Mouse (Mus musculus) right cerebral cortex, postnatal 14 days (tissue): ENCODE measurements around the gene Fgfr2.

Experiments
- DNase-seq: peaks from one replicate; pipeline ENCODE4 v3.0.0; 2022

Fgfr2 gene

DNA sequence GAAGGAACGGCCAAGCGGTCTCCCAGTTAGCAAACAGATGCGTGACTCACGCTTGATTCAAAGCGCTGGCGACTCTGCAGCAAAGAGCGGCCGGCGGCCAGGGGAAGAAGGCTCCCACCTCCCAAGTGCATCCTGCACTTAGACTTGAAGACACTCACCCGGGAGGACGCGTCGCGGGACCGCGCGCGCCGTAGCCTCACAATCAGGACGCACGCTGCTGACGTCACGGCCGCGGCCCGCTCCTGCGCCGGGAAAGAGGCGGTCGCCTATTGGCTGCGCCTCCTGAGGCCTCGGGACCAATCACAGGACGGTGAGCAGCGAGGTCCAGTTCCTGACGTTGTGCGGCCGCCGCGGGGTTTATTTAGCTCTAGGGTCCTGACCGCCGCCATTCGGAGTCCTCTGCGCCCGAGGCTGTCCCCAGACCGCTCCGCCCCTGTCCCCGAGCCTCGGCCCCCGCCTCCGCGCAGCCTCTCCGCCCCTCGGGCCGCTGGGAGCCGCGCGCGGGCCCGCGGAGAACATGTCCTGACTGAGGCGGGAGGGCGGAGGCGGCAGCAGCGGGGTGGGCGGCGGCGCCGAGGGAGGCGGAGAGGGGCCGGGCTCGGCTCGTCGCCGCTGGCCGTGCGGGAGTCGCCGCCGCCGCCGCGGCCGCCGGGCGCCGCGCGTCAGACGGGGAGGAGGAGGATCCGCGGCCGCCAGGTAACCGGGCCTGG lies 192.1 kb downstream of the Fgfr2 start, which contains the start of gene Zranb1:
Gene Zranb1, plus strand, starts transcription at position 293 of the 710 bp plus-strand sequence.
- DNase-seq = peak; percentile 99

DNA sequence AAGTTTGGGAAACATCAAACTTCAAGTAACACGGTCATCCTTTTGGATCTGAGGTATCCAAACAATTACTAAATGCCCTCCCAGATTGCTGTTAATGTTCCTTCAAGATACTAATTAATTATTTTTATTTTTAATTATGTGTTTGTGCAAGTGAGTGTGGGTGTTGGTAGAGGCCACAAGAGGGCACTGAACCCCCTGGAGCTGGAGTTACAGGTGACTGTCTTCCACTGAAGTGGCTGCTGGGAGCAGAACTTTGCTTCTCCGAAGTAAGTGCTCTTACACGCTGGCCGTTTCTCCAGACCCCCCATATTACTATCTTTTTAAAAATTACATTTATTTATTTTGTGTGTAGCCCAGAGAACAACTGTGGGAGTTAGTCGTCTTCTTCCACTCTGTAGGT lies 193.1 kb downstream of the Fgfr2 start:
- no peak for DNase-seq

DNA sequence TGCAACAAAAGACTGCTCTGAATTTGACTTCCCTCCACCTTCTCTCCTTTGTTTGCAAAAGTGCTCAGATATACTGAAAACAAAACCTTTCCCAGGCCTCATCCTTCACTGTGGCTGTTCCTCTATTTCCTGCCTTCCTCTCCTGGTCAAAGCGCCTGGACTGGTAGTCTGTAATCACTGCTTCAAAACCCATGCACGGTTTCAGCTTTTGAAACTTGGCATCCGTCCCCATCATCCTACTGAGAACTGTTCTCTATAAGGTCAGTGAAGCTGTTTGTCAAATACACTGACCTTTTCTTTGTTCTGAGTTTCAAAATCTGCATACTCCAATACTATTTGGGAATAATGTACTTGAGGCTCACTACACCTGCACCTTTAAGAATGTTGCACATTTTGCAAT lies 195.9 kb downstream of the Fgfr2 start:
- no peak for DNase-seq

DNA sequence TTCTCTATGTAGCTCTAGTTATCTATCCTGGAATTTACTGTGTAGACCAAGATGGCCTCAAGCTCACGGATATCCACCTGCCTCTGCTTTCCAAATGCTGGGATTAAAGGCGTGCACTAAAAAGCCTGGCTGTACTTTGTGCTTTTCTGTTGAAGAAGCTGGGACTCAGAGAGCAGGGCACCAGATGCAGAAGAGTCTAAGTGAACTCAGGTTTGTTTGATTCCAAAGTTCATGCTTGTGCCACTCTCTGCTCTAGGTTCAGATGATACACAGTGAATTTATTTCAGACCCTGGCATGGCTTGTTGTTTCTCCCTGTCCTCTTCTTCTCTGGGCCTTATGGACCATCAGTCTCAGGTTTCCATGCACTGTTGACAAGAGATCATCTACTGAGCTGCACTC lies 197.9 kb downstream of the Fgfr2 start:
- no peak for DNase-seq

DNA sequence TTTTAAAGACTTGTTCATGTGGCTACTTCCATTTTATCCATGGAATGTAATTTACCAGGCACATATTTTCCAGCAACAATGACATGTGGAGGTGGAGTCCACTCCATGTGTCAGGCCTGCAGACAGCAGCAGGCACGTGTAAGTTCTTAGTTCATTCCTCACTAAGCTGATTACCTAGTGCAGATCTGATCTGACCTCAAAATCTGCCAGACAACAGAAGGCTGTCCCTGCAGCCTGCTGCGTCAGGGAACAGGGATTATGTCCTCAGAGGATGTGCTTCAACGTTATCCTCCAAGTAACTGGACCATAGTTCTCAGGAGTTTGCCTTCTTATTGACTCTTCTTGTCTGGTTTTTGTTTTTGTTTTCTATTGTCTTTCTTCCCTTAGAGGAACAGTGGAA lies 201.2 kb downstream of the Fgfr2 start:
- no peak for DNase-seq

DNA sequence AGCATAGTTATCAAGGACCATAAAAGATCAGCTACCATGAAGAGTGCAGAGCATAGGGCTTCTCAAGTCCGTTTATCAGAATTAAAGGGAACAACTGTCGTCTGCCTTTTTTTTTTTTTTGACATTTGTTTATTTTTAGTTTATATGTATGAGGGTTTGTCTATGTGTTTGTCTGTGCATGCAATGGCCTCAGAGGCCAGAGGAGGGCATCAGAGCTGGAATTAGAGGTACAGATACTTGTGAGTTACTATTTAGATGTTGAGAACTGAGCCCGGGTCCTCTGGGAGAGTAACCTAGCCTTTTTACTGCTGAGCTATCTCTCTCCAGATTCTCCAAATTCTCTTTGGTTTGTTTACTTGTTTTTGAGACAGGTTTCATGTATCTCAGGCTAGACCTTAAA lies 219.4 kb downstream of the Fgfr2 start:
- DNase-seq = no peak

DNA sequence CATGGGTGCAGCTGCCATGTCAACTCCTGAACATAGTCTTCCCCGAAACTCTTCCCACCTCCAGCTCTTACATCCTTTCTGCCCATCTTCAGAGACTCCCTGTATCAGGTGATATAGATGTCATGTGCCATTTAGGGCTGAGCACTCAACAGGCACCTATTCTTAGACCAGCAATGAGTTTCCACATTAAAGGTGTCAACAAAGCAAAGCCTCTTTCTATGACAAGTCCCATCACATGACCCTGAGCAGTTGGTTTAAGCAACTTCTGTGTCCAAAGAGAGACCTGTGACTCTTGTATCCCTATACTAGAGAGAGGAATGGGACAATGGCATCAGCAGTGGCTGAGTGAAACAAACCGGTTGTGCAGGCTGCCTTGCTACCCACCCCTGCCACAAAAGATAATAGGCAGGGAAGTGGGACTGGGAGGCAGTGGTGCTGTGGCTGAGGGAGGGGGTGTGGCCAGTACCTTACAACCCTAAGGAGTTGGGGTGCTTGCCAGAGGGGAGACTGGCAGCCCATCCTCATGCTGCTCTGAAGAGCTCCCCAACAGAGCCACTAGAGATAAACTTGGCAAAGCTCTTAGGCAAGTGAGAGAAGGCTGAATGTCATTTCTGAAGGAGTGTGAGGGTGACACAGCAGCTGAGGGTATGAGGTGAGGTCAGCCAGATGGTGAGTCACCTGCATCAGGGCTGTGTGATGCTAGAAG lies 222.2 kb downstream of the Fgfr2 start:
- DNase-seq = no peak

DNA sequence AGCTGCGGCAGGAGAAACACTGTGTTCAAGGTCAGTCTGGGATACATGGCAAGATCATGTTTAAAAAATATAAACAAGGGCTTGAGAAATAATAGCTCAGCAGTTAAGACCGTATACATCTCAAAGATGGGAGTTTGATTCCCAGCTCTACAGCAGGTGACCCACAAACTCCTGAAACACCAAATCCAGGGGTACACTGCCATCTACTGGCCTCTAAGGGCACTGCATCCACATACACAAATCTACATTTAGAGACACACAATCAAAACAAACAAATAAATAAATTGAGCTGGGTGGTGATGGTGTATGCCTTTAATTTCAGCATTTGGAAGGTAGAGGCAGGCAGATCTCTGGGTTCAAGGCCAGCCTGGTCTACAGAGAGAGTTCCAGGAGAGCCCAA lies 224.9 kb downstream of the Fgfr2 start:
- no peak for DNase-seq

DNA sequence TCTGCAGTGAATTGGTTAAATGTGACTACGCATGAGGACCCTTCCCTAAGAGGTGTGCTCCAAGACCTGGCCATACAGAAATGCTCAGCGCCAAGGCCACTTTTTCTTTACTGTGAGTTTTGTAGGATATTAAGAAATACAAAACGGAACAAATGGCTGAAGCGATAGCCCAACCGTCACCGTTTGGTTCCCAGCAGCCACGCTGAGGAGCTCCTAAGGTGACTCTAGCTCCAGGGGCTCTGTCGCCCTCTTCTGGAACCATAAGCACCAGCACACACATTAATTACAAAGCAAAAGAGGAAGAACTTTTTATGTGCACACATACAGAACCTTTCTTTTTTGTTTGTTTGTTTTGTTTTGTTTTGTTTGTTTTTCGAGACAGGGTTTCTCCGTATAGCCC lies 225.9 kb downstream of the Fgfr2 start:
- no peak for DNase-seq

DNA sequence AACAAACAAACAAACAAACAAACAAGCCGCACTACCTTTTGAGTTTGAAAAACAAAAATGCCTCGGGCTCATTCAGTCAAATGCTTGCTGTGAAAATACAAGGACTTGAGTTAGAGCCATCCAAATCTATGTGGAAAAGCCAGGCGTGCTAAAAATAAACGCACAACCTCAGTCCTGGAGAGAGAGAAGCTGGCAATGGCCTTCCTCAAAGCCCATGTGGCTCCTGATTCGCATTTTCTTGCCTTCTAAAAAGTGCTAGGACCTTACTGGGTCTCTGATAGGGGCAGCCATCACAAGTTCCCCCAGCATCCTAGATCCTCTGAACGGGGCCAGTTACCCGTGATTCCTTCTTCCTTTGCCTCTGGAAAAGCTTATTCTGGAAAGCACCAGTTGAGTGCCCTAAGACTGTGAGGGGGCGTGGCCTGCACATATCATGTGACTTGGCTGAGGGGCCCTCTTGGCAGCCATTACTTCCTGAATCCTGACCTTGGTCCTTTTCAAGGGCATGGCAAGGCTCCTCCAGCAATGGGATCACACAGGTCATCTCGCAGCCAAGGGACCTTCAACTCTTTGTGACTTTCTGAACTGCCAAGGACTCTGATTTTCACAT lies 226.8 kb downstream of the Fgfr2 start:
- no peak for DNase-seq

DNA sequence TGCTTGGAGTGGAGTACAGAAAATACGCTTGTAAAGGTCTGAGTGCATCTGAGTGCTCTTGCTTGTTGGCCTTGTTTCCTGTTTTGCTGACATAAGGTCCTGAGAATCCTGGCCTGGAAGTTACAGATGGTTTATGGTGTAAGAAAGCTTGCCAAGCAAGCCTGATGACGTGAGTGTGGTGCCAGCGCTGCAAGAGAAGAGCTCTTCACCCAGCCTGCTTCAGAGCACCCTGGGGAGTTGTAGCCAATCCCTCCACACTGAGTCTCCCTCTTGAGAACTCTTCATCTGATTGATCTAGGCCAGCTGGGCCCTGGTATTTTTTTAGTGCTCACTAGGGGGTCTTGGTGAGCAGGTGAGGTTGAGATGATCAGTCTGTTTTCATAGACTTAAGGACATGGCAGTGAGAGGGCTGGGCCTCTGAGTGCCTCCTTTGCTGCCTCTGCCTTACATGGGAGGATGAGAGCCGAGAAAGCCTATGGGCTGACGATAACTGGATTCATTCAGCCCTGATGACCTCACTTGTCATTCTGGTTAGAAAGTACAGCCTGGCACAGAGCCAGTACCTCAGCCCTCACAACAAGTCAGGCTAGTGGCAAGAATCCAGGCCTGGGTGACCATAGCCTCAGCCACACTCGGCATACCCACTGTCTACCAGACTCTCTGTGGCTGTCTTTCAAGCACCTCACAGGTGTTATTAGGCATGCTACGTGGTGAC lies 228.2 kb downstream of the Fgfr2 start:
- no peak for DNase-seq

DNA sequence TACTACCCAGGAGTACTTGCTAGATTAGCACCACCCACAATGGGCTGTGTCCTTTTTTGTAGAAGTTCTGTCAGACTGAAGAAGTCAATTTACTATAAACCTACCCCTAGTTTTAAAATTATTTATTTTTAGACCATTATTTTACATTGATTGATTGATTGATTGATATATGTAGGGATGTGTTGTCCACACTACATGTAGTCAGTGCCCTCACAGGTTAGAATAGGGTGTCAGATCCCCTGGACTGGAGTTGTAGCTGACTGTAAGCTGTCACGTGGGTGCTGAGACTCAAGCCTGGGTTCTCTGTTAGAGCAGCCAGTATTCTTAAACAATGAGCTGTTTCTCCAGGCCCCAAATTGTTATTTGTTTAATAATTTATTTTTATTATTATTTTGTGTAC lies 229.8 kb downstream of the Fgfr2 start:
- no peak for DNase-seq

DNA sequence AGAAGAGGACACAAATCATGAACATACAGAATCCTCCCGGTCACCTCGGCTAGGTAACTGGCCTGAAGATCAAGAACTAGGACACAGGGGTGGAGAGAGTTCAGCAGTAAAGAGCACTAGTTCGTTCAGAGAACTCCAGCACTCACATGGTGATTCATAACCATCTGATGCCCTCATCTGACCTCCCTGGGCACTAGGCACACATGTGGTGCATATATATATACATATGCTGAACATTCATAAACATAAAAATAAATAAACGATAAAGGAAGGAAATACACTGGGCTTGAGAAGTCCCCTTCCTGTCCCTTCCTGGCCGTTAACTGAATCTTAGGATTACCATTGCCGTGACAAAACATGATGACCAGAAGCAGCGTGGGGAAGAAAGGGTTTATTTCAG lies 230.3 kb downstream of the Fgfr2 start:
- DNase-seq = no peak

DNA sequence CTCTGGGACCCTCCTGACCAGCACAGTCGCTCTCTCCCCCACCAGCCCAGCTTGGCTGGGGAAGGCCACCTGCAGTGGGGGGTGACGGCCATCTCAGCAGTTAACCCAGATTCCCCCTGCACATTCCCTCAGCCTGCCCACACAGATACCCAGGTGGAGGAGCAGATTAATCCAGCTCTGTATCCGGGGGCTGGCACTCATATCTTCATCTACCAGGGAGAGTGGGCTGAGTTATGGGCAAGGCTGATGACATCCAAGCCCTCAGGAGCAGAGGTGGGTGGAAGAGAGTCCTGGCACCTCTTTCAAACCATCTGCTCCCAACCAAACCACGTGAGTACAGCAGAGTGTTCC lies 230.9 kb downstream of the Fgfr2 start:
- DNase-seq = no peak

DNA sequence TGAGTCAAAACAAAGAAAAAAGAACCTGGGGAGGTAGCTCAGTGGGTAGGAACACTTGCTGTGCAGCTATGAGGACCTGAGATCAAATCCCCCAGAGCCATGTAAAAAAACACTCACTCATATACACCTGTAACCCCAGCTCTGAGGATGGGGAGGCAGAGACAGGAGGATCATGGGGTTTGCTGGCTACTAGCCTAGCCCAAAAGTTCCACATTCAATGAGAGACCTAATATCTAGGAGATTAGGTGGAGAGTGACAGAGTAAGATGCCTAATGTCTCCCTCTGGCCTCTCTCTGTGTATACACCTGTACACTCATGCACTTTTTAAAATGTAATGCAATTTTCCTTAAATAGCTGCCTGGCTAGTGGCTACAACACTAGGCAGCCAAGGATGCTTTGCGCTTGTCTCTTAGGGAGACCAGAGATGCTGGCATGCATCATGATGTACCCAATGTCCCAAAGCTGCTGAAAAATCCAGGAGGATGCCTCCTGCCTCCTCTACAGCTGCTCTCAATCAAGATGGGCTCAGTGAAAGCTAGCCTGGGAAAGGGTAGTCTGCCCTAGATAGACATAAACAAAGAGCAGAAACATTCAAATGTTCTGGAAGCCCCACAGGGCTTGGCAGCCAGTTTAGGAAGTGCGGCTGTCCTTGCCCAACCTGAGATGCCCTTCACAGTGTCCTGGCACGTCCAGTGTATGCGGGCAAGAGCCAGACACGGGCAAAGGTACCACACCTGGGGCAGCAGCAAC lies 231.4 kb downstream of the Fgfr2 start:
- DNase-seq = no peak

DNA sequence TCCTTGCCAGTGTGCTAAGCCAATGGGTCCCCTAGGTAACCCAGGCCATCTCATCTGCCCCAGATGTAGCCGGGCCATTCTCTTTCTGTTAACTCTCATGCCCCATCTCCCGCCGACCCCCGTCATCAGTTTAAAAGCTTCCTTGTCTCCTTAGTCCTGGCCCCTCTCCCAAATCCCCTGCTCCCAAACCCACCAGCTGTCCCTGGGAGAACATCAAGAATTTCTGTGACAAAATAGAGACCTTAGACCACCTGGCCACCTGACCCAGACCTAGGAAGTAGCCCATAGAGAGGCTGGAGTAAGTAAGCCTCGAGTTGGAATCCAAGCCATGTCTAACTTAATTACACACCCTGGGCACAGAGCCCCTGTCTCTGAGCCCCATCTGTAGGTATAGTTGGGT lies 232.9 kb downstream of the Fgfr2 start:
- no peak for DNase-seq

DNA sequence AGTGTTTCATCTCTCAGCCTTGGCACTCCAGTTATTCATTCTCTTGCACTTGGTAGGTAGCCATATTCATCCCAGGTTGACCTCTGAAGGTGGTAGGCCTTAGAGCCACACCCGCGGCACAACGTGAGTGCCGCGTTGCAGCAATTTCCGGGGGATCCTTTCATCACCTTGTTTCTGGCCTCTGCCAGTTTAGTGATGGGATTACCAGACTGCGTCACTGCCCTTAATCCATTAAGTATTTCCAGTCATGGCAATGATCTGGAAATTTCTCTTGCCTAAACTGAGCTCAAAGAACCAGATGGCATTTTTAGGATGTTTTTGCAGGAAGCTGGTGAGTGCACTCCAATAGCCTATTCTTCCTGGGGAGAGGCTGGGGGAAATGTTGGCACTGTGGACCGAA lies 233.5 kb downstream of the Fgfr2 start:
- DNase-seq = no peak

DNA sequence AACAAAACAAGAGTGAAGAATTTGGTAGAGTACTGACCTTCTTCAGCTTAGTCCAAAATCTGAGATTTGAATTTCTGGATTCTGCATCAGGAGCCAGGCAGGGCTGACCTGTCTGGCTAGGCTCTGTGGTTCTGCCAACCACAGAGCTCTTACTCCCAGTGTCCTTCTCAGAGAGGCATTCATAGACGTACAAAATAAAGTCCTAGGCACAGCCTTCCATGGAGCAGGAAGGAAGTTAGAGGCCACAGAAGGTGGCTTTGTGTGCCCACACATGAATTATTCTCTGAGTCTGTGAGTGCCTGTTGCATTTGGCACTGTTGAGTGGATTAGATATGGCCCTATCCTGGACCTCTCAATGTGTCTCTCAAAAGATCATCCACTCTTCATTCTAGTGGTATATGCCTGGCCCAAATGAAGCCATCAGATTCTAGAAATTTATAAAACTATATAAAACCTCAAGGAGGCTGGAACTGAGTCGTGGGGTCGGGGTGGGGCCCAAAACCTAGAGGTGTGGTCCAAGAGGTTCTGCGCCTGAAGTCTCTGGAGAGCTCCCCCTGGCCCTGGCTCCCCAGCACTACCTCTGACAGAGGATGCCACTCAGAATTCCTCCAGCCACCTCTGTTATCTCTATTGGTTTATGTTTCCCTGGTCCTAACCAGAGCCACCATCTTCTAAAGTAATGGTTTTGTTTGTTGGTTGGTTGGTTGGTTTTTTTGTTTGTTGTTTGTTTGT lies 234.5 kb downstream of the Fgfr2 start:
- no peak for DNase-seq

DNA sequence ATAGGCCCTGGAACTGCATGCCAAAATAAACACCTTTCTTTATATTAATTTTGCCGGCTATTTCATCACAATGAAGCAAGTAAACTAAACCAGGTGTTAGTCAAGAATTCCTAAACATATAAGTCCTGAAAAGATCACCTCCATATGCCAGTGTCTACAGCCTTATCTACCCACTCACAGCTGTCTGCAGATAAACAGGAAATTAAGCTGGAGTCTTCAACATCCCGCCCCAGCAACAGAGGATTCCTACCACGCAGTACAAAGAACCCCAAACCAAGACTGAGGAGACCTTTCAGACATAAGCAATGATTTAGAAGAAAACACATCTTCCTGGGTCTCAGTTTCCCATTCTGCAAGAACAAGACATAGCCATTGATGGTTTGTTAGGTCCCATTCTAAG lies 235.1 kb downstream of the Fgfr2 start:
- DNase-seq = no peak

DNA sequence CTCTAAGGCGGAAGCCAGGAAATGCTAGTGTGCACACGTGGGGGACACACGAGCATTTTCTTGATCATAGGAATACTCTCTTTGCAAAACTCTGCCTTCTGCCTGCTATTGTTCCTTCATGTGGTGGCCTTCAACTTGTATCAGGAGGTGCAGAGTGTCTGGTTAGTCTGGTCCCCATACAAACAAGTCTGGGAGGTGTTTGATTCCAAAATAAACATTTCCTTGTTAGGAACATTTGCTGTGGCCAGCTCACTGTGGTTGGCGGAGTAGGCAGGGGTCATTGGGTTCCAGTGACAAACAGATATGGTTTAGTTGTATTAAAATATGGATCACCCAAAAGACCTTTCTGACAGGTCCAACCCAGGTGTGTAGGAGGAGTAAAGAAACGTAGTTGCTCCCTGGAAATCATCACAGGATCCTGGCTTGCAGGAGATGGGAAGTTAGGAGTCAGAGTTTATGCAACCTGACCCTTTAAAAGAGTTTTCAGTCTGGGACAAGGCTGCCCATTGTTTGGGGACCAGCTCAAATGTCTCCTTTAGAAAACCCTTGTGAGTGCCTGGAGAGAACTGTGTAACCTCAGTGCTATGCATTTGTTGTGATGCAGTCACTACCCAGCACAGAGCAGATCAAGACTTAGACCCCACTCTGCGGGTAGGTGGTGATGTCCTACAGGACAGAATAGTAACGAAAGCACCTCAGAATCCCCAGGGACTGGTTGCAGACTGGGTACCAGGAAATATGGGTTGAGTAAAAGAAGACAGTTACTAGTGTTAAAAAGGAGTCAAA lies 235.9 kb downstream of the Fgfr2 start:
- no peak for DNase-seq

DNA sequence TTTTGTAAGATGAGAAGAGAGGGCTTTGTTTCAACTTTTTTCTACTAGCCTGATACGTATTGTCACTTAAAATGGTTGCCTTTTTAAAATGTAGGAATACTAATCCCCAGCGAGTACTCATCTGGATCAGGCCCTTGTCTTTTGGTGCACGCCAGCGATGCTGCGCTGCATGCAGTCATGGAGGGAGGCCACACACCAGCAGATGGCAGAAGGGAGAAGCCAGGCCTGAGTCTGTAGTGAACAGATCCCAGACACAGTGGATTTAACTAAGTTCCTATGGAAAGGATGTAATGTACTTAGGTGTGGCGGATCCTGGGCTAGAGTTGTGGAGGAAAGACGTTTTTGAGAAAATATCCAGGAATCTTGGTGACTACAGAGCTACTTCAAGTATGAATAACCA lies 239.1 kb downstream of the Fgfr2 start:
- peak; percentile 17 for DNase-seq

DNA sequence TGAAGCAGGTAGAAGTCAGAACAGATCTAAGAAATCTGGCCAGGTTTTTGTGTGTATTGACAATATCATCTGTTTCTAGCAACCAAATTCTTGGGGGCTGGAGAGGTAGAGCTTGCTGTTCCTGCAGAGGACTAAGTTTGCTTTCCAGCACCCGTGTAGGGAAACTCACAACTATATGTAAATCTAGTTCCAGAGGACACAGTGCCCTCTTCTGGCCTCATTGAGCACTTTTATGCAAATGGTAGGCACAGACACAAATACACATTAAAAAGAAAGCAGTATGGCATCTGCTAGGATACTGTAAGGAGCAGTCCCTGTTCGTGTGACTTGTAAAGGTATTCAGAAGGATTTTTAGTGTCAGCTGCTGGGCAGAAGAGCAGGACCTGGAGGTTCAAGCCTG lies 240.8 kb downstream of the Fgfr2 start:
- no peak for DNase-seq
